Mouse (Mus musculus) layer of hippocampus, adult 2 months (tissue): Measurements from ENCODE around the gene Zfp13. TPM values are rescaled to one million over a fixed set of nuclear protein-coding genes. Genes with fewer than 3 reads are reported as not detected.
"Not testable (repeated sequence)": the region's sequence is repeated elsewhere in the genome, so short reads cannot be mapped to it uniquely, and the experiment has no call there.

Experiments used
- DNase-seq, 2 experiments: peaks; one replicate each; pipeline ENCODE4 v3.0.0; 2022; ENCODE audit warnings: low spot score in 2 of 2
- H3K27ac ChIP-seq: fragments of 200-600 bp; 2 replicates; pipeline ENCODE4 v1.8.1; 2022
- H3K4me3 ChIP-seq: fragments of 200-600 bp; 2 replicates; pipeline ENCODE4 v1.8.1; 2022; ENCODE audit warnings: mild to moderate bottlenecking
- CTCF ChIP-seq: fragments of 200-600 bp; conservative IDR thresholded peaks from 2 replicates; pipeline ENCODE4 v1.8.1; 2022; ENCODE audit warnings: antibody characterized with exemption, mild to moderate bottlenecking, moderate library complexity
- total RNA-seq, 2 experiments: library from RNA; stranded (reverse); gene quantifications; 2 replicates each; pipeline ENCODE4 v1.2.3; 2021

The Zfp13 gene
- total RNA-seq, 2 experiments from 2014 or later = 30.1 to 33.6 TPM

DNA sequence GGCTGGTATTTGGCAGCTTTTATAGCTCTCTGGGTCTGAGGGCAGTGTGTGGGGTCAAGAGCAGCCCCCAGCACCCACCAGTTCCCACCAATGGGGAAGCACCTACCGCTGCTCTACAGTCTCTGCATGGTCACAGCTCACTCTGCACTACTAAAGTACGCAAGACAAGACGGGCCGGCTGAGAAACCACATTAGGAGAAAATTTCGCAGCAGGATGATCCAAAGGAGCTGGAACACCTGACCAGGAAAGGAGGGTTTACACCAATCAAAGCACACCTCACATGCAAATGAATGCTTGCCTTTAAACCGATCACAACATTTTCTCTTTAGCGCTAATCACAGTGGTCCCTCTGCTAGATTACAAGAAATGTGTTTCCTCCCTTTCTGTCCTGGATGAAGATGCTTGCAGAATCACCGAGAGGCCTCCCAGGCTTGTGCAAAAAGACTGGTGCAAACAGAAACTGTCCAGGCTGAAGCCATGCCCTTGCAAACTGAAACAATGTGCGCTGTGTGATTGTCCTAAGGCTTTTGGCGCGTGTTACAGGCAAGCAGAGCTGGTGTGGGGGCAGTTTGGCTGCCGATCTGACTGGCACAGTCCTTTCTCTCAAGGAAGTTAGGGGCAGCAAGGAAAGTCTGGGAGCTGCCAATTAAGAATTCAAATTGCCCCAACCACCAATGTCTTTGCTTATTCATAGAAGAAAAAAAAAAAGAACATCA lies 57.1 kb downstream of the Zfp13 start:
- H3K4me3 ChIP-seq = peak overlapping the region; percentile 12
- DNase-seq = peak in 1 of 2 experiments; percentile 8
- H3K27ac ChIP-seq = peak overlapping the region; percentile 18; the same call in 1 of the 2 replicates
- TF ChIP-seq CTCF = no peak

DNA sequence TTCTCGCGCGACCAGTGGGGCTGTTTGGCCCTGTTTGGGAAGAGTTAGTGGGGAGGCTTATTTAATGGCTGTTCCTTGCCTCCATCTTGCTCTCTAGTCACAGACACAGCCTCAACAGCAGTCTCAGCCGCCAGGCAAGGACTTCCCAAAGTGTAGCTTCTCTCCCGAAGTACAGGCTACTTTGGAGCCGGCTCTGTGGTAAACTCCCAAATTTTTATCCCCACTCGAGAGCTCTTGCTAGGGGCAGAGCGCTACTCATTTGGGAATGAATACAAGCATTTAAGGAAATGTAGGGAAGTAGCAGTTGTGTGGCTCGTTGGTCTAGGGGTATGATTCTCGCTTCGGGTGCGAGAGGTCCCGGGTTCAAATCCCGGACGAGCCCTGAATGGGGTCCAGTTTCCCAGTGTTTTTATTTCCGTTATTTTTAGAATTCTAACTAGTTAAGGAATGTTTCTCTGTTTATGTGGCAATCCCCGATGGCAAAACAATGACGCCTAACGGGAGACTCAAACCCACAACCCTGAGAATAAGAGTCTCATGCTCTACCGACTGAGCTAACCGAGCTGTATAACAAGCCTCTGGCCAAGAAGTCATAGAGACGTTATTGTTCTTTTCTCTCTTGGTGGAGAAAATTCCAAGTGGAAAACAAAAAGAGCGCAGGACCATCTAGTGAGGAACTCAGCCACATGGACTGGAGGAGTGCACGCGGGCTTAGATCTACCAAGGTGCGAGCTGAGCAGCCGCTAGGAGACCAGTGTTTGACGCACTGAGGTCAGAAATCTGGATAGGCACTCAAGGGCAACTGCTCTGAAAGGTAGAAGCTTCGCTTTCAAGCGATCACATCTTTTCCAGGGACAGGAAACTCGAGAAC lies 58.4 kb downstream of the Zfp13 start:
- no peak for TF ChIP-seq CTCF
- Histone ChIP-seq H3K27ac (no peak overlapping the region), H3K4me3 (no peak overlapping the region)
- peak in 1 of 2 experiments; percentile 18 for DNase-seq

DNA sequence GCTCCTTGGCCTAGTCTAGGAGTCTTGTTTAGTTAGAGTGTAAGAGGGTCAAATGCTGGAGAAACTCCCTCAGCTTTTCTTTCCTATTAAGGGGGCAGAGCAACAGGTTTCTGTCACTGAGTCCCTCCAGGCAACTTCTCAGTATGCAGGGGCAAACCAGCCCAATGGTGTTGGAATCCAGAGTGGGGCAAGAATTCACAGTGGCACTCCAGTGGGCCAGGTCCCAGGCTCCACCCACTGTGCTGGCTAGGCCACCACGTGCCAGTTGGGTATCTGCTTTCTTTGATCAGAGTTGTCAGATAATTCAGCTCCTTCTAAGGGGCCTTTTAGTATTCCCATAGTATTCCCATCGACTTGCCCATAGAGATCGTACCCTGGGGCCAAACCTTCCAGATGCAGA lies 59.2 kb downstream of the Zfp13 start:
- DNase-seq = peak in 1 of 2 experiments; percentile 4
- Histone ChIP-seq H3K27ac (no peak overlapping the region), H3K4me3 (no peak overlapping the region)
- TF ChIP-seq CTCF = no peak

DNA sequence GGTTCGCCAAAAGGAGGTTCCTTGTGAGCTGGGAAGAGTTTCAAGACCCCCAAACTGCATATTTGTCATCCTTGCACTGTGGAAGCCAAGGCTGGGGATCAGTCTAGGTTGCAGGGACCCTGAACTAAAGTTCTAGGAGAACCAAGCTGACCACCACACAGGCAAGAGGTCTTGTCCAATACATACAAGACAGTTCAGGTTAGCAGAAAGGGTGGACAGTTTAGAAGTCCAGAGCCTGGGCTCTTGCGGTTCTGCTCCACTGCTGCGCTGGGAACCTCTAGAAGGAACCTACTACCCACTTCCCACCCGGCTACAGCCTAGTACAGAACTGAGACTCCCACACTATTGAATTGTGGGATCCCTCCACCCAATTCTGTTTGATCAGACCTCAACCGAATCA lies 59.7 kb downstream of the Zfp13 start:
- DNase-seq = no peak
- no peak overlapping the region for H3K27ac ChIP-seq
- H3K4me3 ChIP-seq = no peak overlapping the region
- TF ChIP-seq CTCF = no peak

DNA sequence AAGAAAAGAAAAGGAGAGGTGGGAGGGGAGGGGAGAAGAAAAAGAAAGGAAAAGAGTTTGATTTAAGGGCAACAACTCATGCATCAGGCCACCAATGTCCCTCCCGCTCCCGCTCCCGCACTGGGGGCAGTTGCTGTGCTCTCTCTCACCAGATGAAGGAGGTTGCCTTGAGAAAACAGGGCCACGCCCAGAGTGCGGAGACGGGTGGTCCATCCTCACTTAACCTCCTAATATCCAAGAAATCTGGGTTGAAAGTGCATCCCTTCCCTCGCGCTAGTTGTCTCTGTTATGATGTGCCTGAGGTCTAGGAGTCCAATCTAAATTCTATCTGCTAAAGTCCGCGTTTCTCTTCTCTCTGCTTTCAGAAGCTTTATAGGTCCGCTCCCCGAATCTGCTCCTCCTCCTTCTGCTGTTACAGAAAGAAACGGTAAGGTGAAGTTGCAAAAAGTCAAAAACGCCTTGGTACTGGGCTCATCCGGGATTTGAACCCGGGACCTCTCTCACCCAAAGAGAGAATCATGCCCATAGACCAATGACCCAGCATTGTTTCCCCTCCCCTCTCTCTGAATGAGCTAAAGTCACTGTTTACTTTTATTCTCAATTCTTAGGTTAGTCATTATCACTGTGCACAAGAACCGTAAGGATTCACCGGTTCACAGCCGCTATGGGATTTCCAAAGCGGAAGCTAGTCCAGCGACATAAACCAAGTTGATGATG lies 60.8 kb downstream of the Zfp13 start:
- no peak for TF ChIP-seq CTCF
- H3K27ac ChIP-seq = no peak overlapping the region
- peak overlapping the region; percentile 44 for H3K4me3 ChIP-seq
- DNase-seq = peak in 1 of 2 experiments; percentile 7

DNA sequence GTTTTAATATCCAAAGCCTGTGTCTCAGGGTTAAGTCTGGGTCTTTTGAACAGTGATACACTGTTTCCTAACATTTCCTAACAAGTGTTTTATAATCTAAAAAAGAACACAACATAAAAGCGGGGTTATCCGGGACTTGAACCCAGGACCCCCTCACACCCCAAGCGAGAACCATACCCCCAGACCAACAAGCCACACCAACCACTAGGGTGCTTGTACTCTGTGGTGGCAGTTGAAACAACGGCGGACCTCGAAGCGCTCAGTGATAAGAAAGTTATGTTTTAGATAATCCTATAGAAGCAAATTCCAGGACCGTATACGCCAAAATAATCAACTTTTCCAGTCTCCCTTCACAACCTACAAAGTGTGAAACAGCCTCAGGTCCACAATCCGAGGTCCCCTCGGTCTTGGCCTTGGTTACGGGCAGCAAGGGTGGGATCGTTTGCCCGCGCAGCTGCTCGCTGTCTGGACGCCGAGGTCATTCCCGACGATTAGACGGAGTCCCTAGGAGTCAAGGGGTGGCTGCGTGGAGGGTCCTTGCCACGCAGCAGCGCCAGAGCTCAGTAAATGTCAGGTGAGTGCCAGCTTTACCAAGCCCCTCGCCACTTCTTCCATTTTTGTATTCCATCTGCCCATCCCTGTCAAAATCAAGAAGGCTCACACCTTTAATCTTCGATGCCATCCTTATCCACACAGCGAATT lies 61.6 kb downstream of the Zfp13 start:
- no peak overlapping the region for H3K27ac ChIP-seq
- TF ChIP-seq CTCF = no peak
- peak overlapping the region; percentile 44; the same call in 1 of the 2 replicates for H3K4me3 ChIP-seq
- peak in 1 of 2 experiments; percentile 7 for DNase-seq

DNA sequence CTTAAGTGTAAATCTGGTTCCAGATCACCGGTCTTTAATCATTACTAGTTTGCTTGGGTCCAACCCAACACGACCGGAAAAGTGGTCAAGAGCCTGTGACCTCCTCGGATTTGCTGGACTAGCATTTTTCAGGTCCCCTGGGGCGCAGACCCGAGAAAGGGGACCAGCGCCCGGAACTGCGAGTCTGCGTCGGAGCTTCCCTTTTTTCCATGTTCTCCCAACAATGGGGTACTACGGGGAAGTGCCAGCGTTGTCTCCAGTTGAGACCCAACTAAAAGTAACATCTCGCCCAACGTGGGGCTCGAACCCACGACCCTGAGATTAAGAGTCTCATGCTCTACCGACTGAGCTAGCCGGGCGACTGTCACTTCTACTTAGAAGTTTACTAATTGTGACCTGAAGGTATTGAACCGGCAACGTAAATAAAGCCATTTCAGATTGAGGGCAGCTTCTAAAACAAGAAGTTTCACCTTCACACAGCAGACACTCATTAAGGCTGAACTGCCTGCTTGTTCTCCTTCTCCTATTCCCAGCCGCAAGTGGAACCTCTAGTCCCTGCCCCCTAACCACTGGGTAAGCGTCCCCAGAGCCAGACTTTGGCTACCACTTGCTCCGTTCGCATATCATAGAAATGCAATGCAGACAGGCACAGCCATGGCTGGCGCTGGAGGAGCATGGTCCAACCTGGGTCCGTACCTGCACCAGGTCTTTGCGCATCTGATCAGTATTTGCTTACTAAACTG lies 64.1 kb downstream of the Zfp13 start:
- not testable (repeated sequence) for H3K27ac ChIP-seq, H3K4me3 ChIP-seq, DNase-seq

DNA sequence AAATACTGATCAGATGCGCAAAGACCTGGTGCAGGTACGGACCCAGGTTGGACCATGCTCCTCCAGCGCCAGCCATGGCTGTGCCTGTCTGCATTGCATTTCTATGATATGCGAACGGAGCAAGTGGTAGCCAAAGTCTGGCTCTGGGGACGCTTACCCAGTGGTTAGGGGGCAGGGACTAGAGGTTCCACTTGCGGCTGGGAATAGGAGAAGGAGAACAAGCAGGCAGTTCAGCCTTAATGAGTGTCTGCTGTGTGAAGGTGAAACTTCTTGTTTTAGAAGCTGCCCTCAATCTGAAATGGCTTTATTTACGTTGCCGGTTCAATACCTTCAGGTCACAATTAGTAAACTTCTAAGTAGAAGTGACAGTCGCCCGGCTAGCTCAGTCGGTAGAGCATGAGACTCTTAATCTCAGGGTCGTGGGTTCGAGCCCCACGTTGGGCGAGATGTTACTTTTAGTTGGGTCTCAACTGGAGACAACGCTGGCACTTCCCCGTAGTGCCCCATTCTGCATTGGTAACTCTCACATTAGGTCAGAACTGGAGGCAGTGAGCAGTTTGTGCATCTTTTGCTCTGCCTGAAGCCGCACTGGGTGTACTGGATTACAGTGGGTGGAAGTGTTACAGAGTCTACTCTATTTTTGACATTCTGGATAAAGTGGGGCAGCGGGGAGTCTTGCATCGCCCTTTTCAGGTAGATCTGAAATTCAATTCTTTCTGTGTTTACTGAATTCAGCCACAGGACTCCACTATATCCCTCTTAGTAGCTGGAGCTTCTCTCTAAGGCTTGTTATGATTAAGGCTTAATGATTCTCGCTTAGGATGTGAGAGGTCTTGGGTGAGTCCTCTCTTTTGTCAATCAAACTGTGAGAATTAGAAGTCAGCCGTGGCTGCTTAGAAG lies 65.4 kb downstream of the Zfp13 start:
- H3K4me3 ChIP-seq, DNase-seq, H3K27ac ChIP-seq: not testable (repeated sequence)

DNA sequence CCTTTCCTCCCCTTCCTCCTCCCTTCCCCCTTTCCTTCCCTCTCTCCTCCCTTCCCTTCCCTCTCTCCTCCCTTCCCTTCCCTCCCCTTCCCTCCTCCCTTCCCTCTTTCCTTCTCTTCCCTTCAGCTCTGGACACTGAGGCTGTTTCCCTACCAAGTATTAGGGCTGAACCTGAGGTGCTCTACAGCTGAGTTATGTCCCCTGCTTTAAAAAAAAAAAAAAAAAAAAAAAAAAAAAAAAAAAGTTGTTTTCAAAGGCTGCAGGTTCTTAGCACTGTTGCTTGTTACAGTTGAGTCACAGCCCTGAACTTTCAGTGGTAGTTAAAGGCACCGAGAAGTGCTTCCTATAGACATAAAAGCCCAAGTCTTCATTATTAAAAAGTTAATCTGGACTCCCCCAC lies 67.9 kb downstream of the Zfp13 start:
- not testable (repeated sequence) for DNase-seq, H3K4me3 ChIP-seq, H3K27ac ChIP-seq

Other genes with a start within 250 kb of the Zfp13 start
- gene Vmn2r116, start 214.9 kb downstream of the Zfp13 start, total RNA-seq = not detected
- not detected for gene Vmn2r117, start 119.8 kb downstream of the Zfp13 start, total RNA-seq
- gene Zfp213, start 35.2 kb downstream of the Zfp13 start, total RNA-seq = 1 to 10 TPM; 5.7 to 6.9 TPM
- not detected for gene Zscan10, start 1.4 kb upstream of the Zfp13 start, total RNA-seq
- gene Mmp25, start 45.8 kb upstream of the Zfp13 start, total RNA-seq = under 1 TPM in 1 of 2 experiments, not detected in 1; 0.17 TPM
- gene Bicdl2, start 61.0 kb upstream of the Zfp13 start, total RNA-seq = not detected
- gene Hcfc1r1, start 74.1 kb upstream of the Zfp13 start, total RNA-seq = 100 to 1,000 TPM; 110 to 118 TPM
- 1 to 10 TPM; 7.1 to 7.6 TPM for gene Thoc6, start 74.4 kb upstream of the Zfp13 start, total RNA-seq
- 1 to 10 TPM; 5.5 to 6.3 TPM for gene Tnfrsf12a, start 78.0 kb upstream of the Zfp13 start, total RNA-seq
- not detected for gene Cldn6, start 79.8 kb upstream of the Zfp13 start, total RNA-seq
- under 1 TPM in 1 of 2 experiments, not detected in 1; 0.25 TPM for gene Cldn9, start 84.5 kb upstream of the Zfp13 start, total RNA-seq
- gene 1520401A03Rik, start 123.3 kb upstream of the Zfp13 start, total RNA-seq = under 1 TPM; 0.25 to 0.64 TPM
- gene Pkmyt1, start 126.8 kb upstream of the Zfp13 start, total RNA-seq = 1 to 10 TPM; 3.4 to 3.5 TPM
- gene Paqr4, start 141.4 kb upstream of the Zfp13 start, total RNA-seq = 10 to 100 TPM; 46.2 to 48.3 TPM
- under 1 TPM; 0.23 to 0.32 TPM for gene Kremen2, start 146.3 kb upstream of the Zfp13 start, total RNA-seq
- gene Flywch1, start 172.1 kb upstream of the Zfp13 start, total RNA-seq = 100 to 1,000 TPM; 310 to 345 TPM
- 10 to 100 TPM; 10.6 to 12.3 TPM for gene Flywch2, start 186.6 kb upstream of the Zfp13 start, total RNA-seq
- 100 to 1,000 TPM; 613 to 663 TPM for gene Srrm2, start 191.0 kb upstream of the Zfp13 start, total RNA-seq
- 100 to 1,000 TPM; 332 to 341 TPM for gene Elob, start 229.6 kb upstream of the Zfp13 start, total RNA-seq
- gene Prss33, start 236.6 kb upstream of the Zfp13 start, total RNA-seq = not detected
- not detected for gene Prss32, start 244.4 kb upstream of the Zfp13 start, total RNA-seq
- gene Prss41, start 244.7 kb upstream of the Zfp13 start, total RNA-seq = 1 to 10 TPM; 1.9 to 2.2 TPM